Mouse (Mus musculus): ENCODE data around the gene Mrrf. TPM values are rescaled to one million over a fixed set of nuclear protein-coding genes. Genes with fewer than 3 reads are reported as not detected.
"Not testable (repeated sequence)": the region's sequence is repeated elsewhere in the genome, so short reads cannot be mapped to it uniquely, and the experiment has no call there.

Mrrf gene
- polyA plus RNA-seq, 1 experiment from 2014 or later, result 30.8 TPM

DNA sequence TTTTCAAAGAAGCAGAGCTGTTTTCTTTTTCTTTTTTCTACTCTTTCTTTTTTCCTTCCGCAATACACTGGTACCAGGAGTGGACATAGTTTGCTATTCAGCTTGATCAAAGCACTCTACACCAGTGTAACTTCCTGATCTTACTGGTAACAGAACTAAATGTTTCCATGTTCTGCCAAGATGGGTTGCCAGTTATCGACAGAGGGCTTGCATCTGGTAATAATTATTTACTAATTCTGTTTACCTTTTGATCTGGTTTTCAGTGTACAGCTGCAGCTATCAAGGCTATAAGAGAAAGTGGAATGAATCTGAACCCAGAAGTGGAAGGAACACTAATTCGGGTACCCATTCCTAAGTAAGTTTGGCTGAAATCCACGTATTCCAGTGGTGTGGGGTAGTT is 23.1 kb downstream of the Mrrf start:
- Histone ChIP-seq H3K4me2 (no peak overlapping the region), H3K4me1 (ENCODE audit: control insufficient read depth, insufficient read depth, low read length) (no peaks in the 10 kb centered on the region), H3K9me3 (ENCODE audit: control insufficient read depth, low read length) (no peaks in the 10 kb centered on the region), H3K4me3 (ENCODE audit: low read depth, low read length) (no peak overlapping the region), H3K36me3 (ENCODE audit: control insufficient read depth, insufficient read depth, low read length) (0 out of 2 replicates have a peak, but pooled peaks cover 5% of the 10 kb centered on the region), H3K27ac (ENCODE audit: low read depth, low read length) (no peak overlapping the region), H3K27me3 (ENCODE audit: control insufficient read depth, insufficient read depth, low read length) (no peaks in the 10 kb centered on the region), H3K9ac (ENCODE audit: low read length) (no peak overlapping the region)
- no peak for ATAC-seq (ENCODE audit: low FRiP score)
- 87% methylated on average over 4 of the region's 4 CpGs for WGBS
- no peak for DNase-seq (ENCODE audit: low spot score, missing footprints)

- ATAC-seq (ENCODE audit: low FRiP score) (no peak), DNase-seq (ENCODE audit: low spot score, missing footprints) (no peak)
- Histone ChIP-seq H3K36me3 (ENCODE audit: control insufficient read depth, insufficient read depth, low read length) (0 out of 2 replicates have a peak, but pooled peaks cover 2% of the 10 kb centered on the region), H3K9ac (ENCODE audit: low read length) (no peak overlapping the region), H3K9me3 (ENCODE audit: control insufficient read depth, low read length) (no peaks in the 10 kb centered on the region), H3K4me1 (ENCODE audit: control insufficient read depth, insufficient read depth, low read length) (no peaks in the 10 kb centered on the region), H3K27me3 (ENCODE audit: control insufficient read depth, insufficient read depth, low read length) (no peaks in the 10 kb centered on the region), H3K4me2 (no peak overlapping the region), H3K27ac (ENCODE audit: low read depth, low read length) (no peak overlapping the region), H3K4me3 (ENCODE audit: low read depth, low read length) (no peak overlapping the region)
- WGBS, result 90% methylated on average over 1 of the region's 1 CpGs
These were observed 31.9 kb downstream of the Mrrf start for GRCm38 (mm10) chr2:36167990-36168618.

- WGBS, result 92% methylated on average over 4 of the region's 4 CpGs
- DNase-seq (ENCODE audit: low spot score, missing footprints) (no peak), ATAC-seq (ENCODE audit: low FRiP score) (no peak)
- Histone ChIP-seq H3K36me3 (ENCODE audit: control insufficient read depth, insufficient read depth, low read length) (no peaks in the 10 kb centered on the region), H3K4me2 (no peak overlapping the region), H3K27ac (ENCODE audit: low read depth, low read length) (no peak overlapping the region), H3K9ac (ENCODE audit: low read length) (no peak overlapping the region), H3K9me3 (ENCODE audit: control insufficient read depth, low read length) (no peaks in the 10 kb centered on the region), H3K4me3 (ENCODE audit: low read depth, low read length) (no peak overlapping the region), H3K4me1 (ENCODE audit: control insufficient read depth, insufficient read depth, low read length) (no peaks in the 10 kb centered on the region), H3K27me3 (ENCODE audit: control insufficient read depth, insufficient read depth, low read length) (no peaks in the 10 kb centered on the region)
These were observed 33.0 kb downstream of the Mrrf start for GRCm38 (mm10) chr2:36169176-36169575.

GRCm38 (mm10) chr2:36172136-36172535 is 35.9 kb downstream of the Mrrf start:
- no peak for DNase-seq (ENCODE audit: low spot score, missing footprints)

GRCm38 (mm10) chr2:36172574-36172973 is 36.4 kb downstream of the Mrrf start:
- Histone ChIP-seq H3K36me3 (ENCODE audit: control insufficient read depth, insufficient read depth, low read length) (no peaks in the 10 kb centered on the region), H3K27ac (ENCODE audit: low read depth, low read length) (no peak overlapping the region), H3K4me2 (no peak overlapping the region), H3K9ac (ENCODE audit: low read length) (no peak overlapping the region), H3K4me1 (ENCODE audit: control insufficient read depth, insufficient read depth, low read length) (no peaks in the 10 kb centered on the region), H3K4me3 (ENCODE audit: low read depth, low read length) (no peak overlapping the region), H3K9me3 (ENCODE audit: control insufficient read depth, low read length) (no peaks in the 10 kb centered on the region), H3K27me3 (ENCODE audit: control insufficient read depth, insufficient read depth, low read length) (no peaks in the 10 kb centered on the region)
- WGBS, result 75% methylated on average over 3 of the region's 3 CpGs
- ATAC-seq (ENCODE audit: low FRiP score) (no peak), DNase-seq (ENCODE audit: low spot score, missing footprints) (peak; percentile 84)

More at GRCm38 (mm10) chr2:36172136-36172535, 35.9 kb downstream of the Mrrf start:
- Histone ChIP-seq H3K4me1 (ENCODE audit: control insufficient read depth, insufficient read depth, low read length) (no peaks in the 10 kb centered on the region), H3K4me2 (no peak overlapping the region), H3K27ac (ENCODE audit: low read depth, low read length) (no peak overlapping the region), H3K27me3 (ENCODE audit: control insufficient read depth, insufficient read depth, low read length) (no peaks in the 10 kb centered on the region), H3K9me3 (ENCODE audit: control insufficient read depth, low read length) (no peaks in the 10 kb centered on the region), H3K36me3 (ENCODE audit: control insufficient read depth, insufficient read depth, low read length) (no peaks in the 10 kb centered on the region), H3K9ac (ENCODE audit: low read length) (no peak overlapping the region), H3K4me3 (ENCODE audit: low read depth, low read length) (no peak overlapping the region)
- ATAC-seq (ENCODE audit: low FRiP score), result no peak
- WGBS, result 78% methylated on average over 4 of the region's 4 CpGs

- H3K4me1 ChIP-seq (ENCODE audit: control insufficient read depth, insufficient read depth, low read length), result no peaks in the 10 kb centered on the region
- no peak overlapping the region for H3K9ac ChIP-seq (ENCODE audit: low read length)
- H3K4me3 ChIP-seq (ENCODE audit: low read depth, low read length), result no peak overlapping the region
- no peaks in the 10 kb centered on the region for H3K9me3 ChIP-seq (ENCODE audit: control insufficient read depth, low read length)
- no peak overlapping the region for H3K4me2 ChIP-seq
- no peak for DNase-seq (ENCODE audit: low spot score, missing footprints)
- WGBS, result 78% methylated on average over 3 of the region's 3 CpGs
- H3K36me3 ChIP-seq (ENCODE audit: control insufficient read depth, insufficient read depth, low read length), result no peaks in the 10 kb centered on the region
- H3K27ac ChIP-seq (ENCODE audit: low read depth, low read length), result no peak overlapping the region
- ATAC-seq (ENCODE audit: low FRiP score), result no peak
- H3K27me3 ChIP-seq (ENCODE audit: control insufficient read depth, insufficient read depth, low read length), result no peaks in the 10 kb centered on the region
These were observed 43.3 kb downstream of the Mrrf start for GRCm38 (mm10) chr2:36179487-36179886.

- H3K4me2 ChIP-seq; H3K9ac ChIP-seq (ENCODE audit: low read length); H3K36me3 ChIP-seq (ENCODE audit: control insufficient read depth, insufficient read depth, low read length); H3K27me3 ChIP-seq (ENCODE audit: control insufficient read depth, insufficient read depth, low read length); H3K27ac ChIP-seq (ENCODE audit: low read depth, low read length); H3K9me3 ChIP-seq (ENCODE audit: control insufficient read depth, low read length); DNase-seq (ENCODE audit: low spot score, missing footprints); H3K4me3 ChIP-seq (ENCODE audit: low read depth, low read length); ATAC-seq (ENCODE audit: low FRiP score); H3K4me1 ChIP-seq (ENCODE audit: control insufficient read depth, insufficient read depth, low read length): not testable (repeated sequence)
- 83% methylated on average over 4 of the region's 4 CpGs for WGBS
These were observed 45.6 kb downstream of the Mrrf start for GRCm38 (mm10) chr2:36181587-36182368.

- WGBS, result 89% methylated on average over 2 of the region's 2 CpGs
- no peak for ATAC-seq (ENCODE audit: low FRiP score)
- Histone ChIP-seq H3K4me2 (no peak overlapping the region), H3K36me3 (ENCODE audit: control insufficient read depth, insufficient read depth, low read length) (no peaks in the 10 kb centered on the region), H3K27me3 (ENCODE audit: control insufficient read depth, insufficient read depth, low read length) (no peaks in the 10 kb centered on the region), H3K9ac (ENCODE audit: low read length) (no peak overlapping the region), H3K27ac (ENCODE audit: low read depth, low read length) (no peak overlapping the region), H3K9me3 (ENCODE audit: control insufficient read depth, low read length) (no peaks in the 10 kb centered on the region), H3K4me3 (ENCODE audit: low read depth, low read length) (no peak overlapping the region), H3K4me1 (ENCODE audit: control insufficient read depth, insufficient read depth, low read length) (no peaks in the 10 kb centered on the region)
- no peak for DNase-seq (ENCODE audit: low spot score, missing footprints)
These were observed 47.1 kb downstream of the Mrrf start for GRCm38 (mm10) chr2:36183278-36183677.

- no peak for DNase-seq (ENCODE audit: low spot score, missing footprints)
- Histone ChIP-seq H3K36me3 (ENCODE audit: control insufficient read depth, insufficient read depth, low read length) (no peaks in the 10 kb centered on the region), H3K4me3 (ENCODE audit: low read depth, low read length) (no peak overlapping the region), H3K4me1 (ENCODE audit: control insufficient read depth, insufficient read depth, low read length) (no peaks in the 10 kb centered on the region), H3K4me2 (no peak overlapping the region), H3K9me3 (ENCODE audit: control insufficient read depth, low read length) (no peaks in the 10 kb centered on the region), H3K27me3 (ENCODE audit: control insufficient read depth, insufficient read depth, low read length) (no peaks in the 10 kb centered on the region), H3K27ac (ENCODE audit: low read depth, low read length) (no peak overlapping the region), H3K9ac (ENCODE audit: low read length) (no peak overlapping the region)
- ATAC-seq (ENCODE audit: low FRiP score), result no peak
- 96% methylated on average over 2 of the region's 2 CpGs for WGBS
These were observed 48.0 kb downstream of the Mrrf start for GRCm38 (mm10) chr2:36184192-36184591.

Measured in midbrain, embryonic 11.5 days (tissue).